Mouse (Mus musculus) adrenal gland, postnatal 25 days (tissue): ENCODE measurements around the gene Xndc1. TPM values are rescaled to one million over a fixed set of nuclear protein-coding genes. Genes with fewer than 3 reads are reported as not detected.
"Not testable (repeated sequence)": the region's sequence is repeated elsewhere in the genome, so short reads cannot be mapped to it uniquely, and the experiment has no call there.

Experiments used
- DNase-seq: peaks from one replicate; pipeline ENCODE4 v3.0.0; 2021; ENCODE audit warnings: mixed read lengths
- long read RNA-seq: library from polyadenylated mRNA; stranded (forward); transcript quantifications from one replicate; pipeline ENCODE4 v2.0.0, GENCODE M21; 2021
- total RNA-seq: library from RNA; stranded (reverse); gene quantifications from 2 replicates; pipeline ENCODE4 v1.2.3, GENCODE M21; 2021

The Xndc1 gene
- total RNA-seq, result 18.0 and 19.9 TPM in 2 replicates
- long read RNA-seq, partial matches to known transcripts, result 1 of 4 reads
- long read RNA-seq, other reads (novel, unspliced or antisense), result 3 of 4 reads

DNA sequence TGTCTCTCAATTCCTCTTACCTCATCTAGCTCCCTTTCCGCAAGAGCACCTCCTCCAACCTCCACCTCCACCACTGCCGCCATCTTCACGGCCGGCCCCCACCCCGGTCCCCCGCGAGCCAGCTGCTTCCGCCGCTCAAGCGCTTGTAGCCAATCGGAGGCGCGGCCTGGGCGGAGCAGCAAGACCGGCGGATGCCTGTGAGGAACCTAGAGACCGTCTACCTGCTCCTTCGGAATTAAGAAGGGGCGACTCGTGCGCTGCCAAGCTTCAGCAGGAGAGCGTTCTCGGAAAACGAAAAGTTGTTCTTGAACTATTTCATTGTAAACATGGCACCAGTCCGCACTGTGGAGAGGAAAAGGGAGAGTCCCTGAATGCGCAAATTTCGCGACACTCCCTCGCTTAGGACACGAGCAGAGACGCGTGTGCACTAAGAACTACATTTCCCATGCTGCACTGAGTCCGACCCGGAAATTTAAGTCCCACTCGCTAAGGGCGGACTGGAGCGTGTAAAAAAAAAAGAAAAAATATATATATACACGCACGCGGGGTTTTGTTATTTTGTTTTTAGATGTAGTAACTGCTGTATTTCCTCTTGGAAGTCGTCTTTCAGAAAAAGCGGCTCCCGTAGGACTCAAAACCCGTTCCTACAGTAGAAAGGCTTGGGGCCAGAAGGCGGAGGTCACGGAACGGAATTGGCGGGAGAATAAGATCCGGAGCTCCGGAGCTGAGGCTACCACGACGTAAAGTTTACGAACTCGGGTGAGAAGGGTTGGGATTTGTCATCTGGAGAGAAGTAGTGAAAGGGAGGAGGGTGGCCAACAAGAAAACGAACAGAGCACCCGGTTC lies at the start of gene Xndc1, which contains the start of the genes Rnf121 and Xntrpc:
TSS of gene Xndc1 (plus strand) at position 466 of the 846 bp plus-strand sequence.
TSS of gene Rnf121 (minus strand) at position 424 of the 846 bp plus-strand sequence.
TSS of gene Xntrpc (plus strand) at position 668 of the 846 bp plus-strand sequence.
- DNase-seq, result peak; percentile 94

GRCm38 (mm10) chr7:102016936-102017335 lies 48.4 kb upstream of the Xndc1 start:
- DNase-seq, result no peak

- no peak for DNase-seq
Observed at GRCm38 (mm10) chr7:102017452-102017851, 47.9 kb upstream of the Xndc1 start.

DNA sequence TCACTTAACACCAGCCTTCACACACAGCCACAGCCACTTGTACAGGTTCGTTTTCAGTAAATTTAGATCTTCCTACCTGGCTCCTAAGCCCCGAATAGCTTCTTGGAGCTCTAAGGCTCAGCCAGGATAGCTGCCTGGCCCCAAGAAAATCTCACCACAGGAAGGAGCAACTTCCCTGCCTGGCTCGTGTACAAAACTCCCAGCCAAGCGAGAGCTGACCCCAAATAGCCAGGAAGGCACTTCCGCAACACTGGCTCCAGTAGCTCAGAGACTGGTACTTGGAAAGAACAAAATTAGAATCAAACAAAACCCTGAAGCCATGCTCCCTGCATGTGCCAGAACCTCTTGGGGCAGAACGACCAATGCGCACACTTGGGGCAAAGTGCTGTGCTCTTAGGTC lies 47.3 kb upstream of the Xndc1 start:
- DNase-seq, result no peak

DNA sequence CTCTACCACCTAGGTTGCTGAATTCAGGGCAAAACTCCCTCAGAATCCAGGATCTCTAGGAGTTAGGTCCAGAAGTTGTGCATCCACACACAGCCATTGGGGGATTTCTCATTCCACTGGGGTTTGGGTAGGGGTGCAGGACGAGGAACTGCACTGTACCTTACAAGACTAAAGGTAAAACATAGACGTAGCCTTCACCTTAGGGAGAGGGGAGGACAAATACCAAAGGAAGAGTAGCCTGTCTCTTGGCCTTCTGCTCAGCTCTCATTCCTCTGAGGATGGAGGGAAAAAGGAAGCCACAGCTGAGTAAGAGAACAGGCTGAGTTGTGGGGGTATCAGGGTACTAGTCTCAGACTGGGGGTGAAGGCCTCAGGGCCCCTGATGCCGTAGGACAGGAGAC lies 46.7 kb upstream of the Xndc1 start, which contains the start of gene Il18bp:
TSS of gene Il18bp (minus strand) at position 101 of the 400 bp plus-strand sequence.
- no peak for DNase-seq

DNA sequence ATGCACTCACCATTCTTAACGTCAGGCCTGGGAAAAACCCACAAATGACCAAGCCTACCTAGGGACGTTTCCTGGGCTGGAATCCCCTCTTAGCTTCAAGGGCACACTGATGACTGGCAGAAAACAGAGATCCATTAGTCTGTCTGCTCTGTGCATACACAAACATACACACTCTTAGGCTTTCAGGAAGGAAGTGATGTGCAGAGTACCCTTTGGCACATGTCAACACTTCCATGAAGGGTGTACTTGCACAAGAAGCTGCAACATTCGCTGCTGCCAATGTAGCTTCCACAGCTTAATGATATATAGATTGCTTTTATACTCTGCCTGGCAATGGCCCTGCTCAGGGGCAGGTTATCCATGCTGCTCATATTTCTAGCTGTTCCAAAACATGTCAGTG lies 45.9 kb upstream of the Xndc1 start:
- no peak for DNase-seq

- not testable (repeated sequence) for DNase-seq
Observed at GRCm38 (mm10) chr7:102020934-102021333, 44.4 kb upstream of the Xndc1 start.

DNA sequence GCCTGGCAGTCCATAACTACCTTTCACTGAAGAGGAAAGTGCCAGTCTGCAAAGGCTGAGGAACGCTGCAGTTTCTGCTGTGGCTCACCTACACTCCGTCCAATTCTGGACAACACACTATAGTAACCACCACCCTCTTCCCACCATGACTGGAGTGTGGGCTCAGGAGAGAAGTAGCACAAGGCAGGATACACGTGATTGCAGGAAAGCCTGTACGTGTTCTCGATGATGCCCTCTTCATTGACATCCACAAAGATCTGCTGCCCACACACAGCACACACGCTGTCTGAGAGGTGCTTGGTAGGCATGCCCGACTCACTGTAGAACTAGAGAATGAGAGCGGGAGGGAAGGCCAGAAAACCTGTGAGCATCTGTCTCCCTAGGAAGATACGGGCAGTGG lies 41.5 kb upstream of the Xndc1 start:
- no peak for DNase-seq

GRCm38 (mm10) chr7:102025187-102026119 lies 39.9 kb upstream of the Xndc1 start:
- DNase-seq, result no peak

DNA sequence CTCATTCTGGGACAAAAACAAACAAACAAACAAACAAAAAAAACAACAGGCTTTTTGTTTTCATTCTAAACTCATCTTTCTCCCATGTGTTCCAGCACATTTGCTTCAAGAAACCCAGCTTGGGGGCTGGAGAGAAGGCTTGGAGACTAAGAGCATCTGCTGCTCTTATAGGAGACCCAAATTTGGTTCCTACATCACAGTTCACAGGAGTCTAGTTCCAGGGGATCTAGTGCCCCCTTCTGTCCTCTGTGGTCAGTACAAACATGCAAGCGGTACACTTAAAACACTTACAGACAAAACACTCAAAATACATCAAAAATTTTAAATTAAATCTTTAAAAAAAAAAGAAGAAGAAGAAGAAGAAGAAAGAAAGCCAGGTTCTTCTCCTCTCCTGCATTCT lies 30.4 kb upstream of the Xndc1 start:
- no peak for DNase-seq

- no peak for DNase-seq
Observed at GRCm38 (mm10) chr7:102035534-102035933, 29.8 kb upstream of the Xndc1 start.

GRCm38 (mm10) chr7:102037318-102037717 lies 28.0 kb upstream of the Xndc1 start:
- no peak for DNase-seq

GRCm38 (mm10) chr7:102042314-102042713 lies 23.0 kb upstream of the Xndc1 start:
- no peak for DNase-seq

DNA sequence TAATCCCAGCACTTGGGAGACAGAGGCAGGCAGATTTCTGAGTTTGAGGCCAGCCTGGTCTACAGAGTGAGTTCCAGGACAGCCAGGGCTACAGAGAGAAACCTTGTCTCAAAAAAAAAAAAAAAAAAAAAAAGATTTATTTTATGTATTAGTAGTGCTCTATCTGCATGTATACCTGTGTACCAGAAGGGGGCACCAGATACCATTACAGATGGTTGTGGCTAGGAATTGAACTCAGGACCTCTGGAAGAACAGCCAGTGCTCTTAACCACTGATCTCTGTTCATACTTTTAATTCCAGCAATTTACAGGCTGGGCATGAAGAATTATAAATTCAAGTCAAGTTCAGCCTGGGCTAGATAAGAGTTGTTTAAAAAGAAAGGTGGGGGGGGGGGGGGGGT lies 16.8 kb upstream of the Xndc1 start:
- not testable (repeated sequence) for DNase-seq

DNA sequence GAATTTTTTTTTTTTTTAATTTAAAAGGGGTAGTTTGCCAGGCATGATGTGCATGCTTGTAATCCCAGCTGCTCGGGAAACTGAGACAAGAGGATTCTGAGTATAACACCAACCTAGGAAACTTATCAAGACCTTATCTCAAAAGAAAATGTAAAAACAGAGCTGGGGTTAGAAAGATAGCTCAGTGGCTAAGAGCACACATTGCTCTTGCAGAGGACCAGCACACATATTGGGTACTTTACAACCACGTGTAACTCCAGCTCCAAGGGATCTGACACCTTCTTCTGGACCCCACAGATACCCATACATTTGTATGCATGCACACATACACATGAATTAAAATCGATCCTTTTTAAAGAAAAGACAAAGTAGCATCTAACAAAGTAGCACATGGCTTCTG lies 4.0 kb upstream of the Xndc1 start:
- no peak for DNase-seq

- DNase-seq, result no peak
Observed at GRCm38 (mm10) chr7:102062203-102062602, 3.1 kb upstream of the Xndc1 start.

- no peak for DNase-seq
Observed at GRCm38 (mm10) chr7:102063891-102064290, 1.4 kb upstream of the Xndc1 start.

DNA sequence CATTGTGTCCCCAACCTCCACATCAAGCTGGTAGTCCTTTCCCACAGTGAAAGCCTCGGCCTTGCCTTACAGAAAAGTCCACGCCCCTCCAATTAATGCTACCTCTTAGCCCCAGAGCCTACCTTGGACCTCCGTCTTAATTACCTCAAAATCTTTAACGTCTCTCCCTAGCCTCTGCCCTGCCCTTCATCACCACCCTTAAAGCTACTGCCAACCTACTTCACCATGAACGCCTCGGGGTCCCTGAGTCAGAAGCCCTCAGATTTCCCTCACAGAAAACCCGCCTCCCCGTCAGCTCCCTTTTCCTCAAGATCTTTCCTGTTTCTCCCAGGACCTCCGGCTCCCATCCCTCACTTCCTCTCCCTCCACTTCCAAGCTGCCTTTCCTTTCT lies 661 bp upstream of the Xndc1 start:
- no peak for DNase-seq

- DNase-seq, result no peak
Observed at GRCm38 (mm10) chr7:102066363-102066762, 1.1 kb downstream of the Xndc1 start.

GRCm38 (mm10) chr7:102076714-102077296 lies 11.5 kb downstream of the Xndc1 start:
- DNase-seq, result no peak

- no peak for DNase-seq
Observed at GRCm38 (mm10) chr7:102078517-102078916, 13.2 kb downstream of the Xndc1 start.

DNA sequence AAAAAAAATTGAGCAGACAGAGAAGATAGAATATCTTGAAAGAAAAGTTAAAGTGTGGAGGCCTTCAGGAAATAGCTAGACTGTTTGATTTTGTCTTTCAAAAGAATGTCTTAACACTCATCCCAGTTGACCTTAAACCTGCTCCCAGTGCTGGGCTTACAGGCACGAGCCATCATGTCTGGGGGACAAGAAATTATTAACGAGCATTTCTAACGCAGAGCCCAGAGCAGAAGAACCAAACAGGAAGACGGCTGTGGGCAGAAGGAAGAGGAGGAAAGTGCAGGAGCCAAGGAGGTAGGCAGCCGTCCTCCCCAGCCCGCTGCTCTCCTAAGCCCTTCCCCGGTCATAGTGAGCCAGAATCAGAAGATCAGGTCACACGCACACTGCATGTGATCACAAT lies 15.0 kb downstream of the Xndc1 start:
- DNase-seq, result no peak
